Mouse (Mus musculus): Measurements from ENCODE around the gene Zbtb38. TPM values are rescaled to one million over a fixed set of nuclear protein-coding genes. Genes with fewer than 3 reads are reported as not detected.

Zbtb38 gene
- polyA plus RNA-seq, 1 experiment, result 4.7 TPM

DNA sequence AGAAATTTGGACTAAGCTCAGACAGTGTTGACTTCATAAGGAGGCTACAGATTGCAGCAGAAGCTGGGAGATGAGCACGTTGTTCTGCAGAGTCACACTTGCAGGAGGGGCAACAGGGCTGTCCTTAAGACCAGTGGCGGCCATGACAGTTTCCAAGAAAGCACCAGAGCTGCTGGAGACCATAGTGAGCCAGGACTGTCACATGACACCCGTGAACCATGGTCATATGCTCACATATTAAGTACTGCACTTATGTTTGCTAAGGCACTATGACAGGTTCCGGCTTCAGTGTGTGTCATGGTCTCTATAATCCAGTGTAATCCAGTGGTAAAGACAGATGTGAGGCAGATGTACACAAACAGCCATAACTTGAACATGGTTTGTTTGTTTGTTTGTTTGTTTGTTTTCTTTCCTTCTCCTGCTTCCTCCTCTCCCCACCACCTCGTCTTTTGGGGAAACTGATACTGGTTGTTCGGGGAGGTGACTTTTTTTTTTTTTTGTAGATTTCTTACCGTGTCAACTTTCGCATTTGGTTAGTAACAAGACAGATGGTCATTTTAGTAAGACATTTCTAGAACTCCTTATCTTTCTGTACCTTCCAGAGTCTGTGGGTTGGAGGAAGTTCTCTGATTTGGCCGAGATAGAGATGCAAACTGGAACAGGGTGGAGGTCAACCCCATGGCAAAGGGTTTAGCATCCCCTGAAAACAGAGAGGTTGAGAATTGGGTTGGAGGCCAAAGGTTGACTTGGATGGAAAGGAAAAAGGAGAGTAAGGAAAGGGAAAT, 11.4 kb upstream of the Zbtb38 start:
- 77% methylated on average over 9 of the region's 9 CpGs for WGBS
- no peak for DNase-seq (ENCODE audit: low read depth, low spot score)

DNA sequence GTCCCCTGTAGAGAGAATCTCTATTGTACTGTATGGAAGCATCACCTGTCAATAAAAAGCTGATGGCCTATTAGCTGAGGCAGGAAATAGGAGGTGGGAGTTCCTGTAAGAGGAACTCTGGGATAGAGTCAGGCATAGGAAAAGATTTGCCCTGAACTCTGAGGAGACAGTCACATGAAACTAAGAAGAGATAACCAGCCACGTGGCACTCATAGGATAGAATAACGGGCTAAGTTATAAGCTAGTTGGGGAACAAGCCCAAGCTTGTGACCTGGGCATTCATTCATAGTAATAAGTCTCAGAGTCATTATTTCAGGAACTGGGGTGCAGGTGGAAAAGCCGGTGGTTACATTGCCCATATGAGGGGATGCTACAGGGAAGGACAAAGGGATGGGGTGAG, 10.4 kb upstream of the Zbtb38 start:
- WGBS, result 91% methylated on average over 3 of the region's 3 CpGs

DNA sequence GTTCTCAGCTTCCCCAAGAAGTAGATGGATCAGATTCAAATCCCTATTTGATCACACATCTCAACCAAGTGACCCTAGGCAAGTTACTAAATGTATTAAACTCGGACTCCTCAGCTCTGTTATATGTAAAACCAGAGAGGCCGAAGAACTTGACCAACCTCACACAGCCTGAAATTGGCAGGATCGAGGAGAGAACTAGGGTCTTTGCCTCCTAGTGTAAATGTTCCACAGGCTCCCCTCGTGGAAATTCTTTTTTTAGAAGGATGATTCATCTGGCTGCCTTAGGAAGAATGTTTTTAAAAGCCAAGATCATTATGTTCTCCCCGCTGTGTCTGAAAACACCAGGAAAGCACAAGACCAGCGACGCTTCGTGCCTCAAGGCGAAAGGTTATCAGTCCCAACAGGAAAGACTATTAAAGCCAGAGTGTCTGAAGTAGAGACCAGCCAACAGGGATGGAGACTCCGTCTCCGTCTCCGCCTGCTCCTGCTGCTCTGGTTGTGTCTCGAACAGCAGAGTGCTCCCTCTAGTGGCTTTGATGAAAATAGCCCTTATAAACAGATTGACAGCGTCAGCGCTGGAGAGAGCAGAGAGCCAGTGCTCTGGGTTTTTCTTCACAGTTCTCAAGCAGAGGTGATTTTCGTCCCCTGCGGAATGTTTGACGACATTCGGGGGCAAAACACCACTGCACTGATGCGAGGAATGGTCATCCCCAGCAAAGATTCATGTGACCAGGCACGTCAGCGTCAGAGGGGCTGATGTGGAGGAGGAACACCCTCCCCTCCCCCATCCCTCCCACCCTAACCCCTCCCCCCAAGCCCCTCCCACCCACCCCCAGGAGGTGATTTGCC, 6.3 kb upstream of the Zbtb38 start:
- WGBS, result 14% methylated on average over 22 of the region's 22 CpGs
- peak; percentile 74 for DNase-seq (ENCODE audit: low read depth, low spot score)

More for the DNA sequence above, 10.4 kb upstream of the Zbtb38 start:
- no peak for DNase-seq (ENCODE audit: low read depth, low spot score)

DNA sequence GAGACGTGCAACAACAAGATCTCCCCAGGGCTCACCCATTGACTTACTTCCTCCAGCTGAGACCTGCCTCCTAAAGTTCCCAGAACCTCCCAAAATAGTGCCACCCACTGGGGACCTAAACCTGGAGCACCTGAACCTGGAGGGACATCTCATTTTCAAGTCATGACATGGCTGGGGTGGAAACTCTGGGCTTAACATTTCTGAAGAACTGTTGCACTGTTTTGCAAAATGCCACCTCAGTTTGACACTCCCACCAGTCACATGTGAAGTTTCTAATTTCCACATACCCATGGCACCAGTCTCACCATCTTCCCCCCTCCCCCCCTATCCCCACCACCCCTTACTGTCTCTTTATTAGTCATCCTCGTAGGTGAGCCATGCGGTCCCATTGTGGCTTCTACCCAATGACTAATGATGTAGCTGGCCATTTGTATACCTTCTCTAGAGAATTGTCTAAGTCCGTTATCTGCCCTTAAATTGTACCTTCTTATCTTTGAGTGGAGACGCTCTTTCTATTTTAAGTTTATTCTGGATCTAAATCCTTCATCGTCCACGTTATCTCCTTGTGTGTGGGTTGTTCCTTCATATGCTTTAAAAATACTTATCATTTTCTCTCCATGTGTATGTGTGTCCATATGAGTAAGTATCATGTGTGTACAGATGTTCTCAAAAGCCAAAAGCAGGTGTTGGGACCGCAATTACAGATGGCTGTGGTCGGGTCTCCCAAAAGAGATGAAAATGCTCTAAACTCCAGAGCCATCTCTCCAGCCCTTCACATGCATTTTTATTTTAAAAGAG, 4.2 kb upstream of the Zbtb38 start:
- 93% methylated on average over 9 of the region's 9 CpGs for WGBS
- no peak for DNase-seq (ENCODE audit: low read depth, low spot score)

DNA sequence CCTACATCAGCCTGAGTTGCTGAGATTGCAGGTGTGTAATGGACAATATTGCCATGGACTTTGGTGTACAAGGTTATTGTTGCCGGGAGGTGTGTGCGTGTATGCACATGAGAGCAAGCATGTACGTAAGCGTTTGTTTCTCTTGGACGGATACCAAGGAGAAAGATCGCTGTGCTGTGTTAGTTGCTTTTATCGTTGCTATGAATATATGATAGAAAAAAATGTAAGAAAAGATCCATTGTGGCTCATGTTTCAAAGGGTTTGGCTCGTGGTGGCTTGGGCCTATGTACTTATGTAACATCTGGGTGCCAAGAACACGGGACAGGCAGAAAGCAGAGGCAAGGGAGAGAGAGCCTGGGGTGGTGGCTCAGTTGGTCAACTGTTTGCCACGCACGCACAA, 3.1 kb upstream of the Zbtb38 start:
- DNase-seq (ENCODE audit: low read depth, low spot score), result peak; percentile 51
- 26% methylated on average over 11 of the region's 11 CpGs for WGBS

DNA sequence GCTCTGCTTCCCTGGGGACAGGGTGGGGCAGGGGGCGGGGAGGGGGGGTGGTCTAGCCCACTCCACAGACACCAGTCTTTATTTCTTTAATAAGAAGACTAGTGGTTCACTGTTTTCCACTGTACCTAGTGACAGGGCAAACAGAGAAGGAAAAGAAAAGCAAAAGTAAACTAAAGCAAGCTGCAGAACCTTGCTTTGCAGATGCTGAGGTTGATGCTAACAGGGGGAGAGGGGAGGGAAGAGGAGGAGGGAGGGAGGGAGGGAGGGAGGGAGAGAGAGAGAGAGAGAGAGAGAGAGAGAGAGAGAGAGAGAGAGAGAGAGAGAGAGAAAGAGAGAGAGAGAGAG, 2.0 kb upstream of the Zbtb38 start:
- no peak for DNase-seq (ENCODE audit: low read depth, low spot score)
- 28% methylated on average over 1 of the region's 1 CpGs for WGBS

DNA sequence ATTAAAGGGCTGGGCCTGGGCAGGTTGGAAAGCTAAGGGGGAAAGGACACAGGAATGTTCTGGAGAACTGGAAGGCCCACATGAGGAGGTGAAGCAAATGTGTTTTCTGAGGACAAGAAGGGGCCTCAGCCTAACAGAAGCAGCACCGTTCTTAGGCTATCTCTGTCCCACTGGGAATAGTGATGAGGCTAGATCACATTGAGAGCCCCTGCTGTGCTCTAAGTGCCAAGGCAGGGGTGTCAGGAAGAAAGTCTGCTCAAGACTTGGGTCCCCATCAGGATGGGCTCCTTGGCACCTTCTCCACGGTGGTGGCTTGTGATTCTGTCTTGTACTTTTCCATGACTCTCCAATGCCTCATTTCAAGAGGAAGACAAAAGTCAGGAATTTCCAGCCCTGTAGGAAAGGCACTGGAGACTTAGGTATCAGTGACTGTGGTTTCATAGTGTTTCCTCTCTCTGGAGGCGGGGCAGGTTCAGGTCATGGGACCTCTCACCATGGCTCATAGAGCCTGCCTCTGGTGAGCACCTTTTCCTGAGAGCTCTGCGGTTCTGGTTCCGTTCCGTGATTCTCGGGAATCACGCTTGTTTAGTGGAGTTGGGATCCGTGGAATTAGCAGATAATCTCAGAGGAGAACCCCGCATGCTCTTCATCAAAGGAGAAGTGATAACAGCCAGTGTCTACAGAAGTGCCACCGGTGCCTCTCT, 1.4 kb upstream of the Zbtb38 start:
- DNase-seq (ENCODE audit: low read depth, low spot score), result no peak
- 69% methylated on average over 11 of the region's 11 CpGs for WGBS

DNA sequence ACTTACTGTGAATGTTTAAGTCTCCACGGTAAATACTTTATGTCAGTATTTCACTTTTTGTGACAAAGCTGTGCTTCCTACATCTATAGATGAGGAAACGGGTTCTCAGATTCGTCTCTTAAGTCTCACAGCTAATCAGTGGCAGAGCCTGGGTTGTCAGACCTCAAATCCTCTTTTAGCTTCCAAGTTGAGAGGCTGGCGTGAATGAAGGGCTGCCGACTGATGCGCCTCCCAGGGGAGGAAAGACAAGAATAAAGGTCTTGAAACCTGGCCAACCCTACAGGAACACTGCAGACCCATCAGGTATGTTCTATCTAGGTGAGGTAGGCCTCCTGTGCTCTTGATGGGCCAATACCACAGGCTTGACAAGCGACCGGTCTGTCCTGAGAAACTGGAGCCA, 761 bp upstream of the Zbtb38 start:
- DNase-seq (ENCODE audit: low read depth, low spot score), result no peak
- WGBS, result 85% methylated on average over 8 of the region's 8 CpGs

DNA sequence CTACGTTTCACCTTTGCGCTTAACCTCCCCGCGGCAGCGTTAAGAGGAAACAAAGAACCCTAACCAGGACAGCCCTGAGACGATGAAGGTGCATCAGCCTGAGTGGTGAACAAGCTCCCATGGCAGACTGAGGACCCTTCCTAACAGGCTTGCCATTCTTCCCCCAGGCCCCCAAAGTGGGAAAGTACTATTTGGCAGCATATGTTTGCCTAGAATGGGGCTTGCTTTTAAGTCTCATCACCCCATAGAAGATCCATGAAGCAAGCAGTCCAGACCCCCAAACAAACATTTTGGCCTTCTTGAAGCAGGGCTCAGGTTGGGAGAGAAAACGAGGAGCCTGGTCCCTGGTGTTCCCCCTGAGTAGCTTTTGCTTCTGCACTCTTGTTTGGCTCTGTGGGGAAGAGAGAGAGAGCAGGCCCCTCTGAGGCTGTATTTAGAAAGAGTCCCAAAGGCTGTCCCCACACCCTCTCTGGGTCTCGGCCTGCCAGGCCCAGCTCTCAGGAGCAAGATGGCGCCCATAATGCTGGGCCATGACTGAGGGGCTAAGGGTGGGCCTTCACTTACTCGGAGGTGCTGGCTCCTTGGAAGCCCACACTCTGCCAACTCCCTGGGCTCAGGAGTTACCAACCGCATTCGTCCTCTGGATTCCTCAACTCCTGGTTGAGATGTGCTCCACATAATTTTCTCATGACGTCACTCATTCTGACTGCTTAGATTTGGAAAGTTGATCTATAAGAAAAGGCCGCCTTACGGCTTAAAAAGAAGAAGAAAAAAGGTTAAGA, 619 bp downstream of the Zbtb38 start:
- DNase-seq (ENCODE audit: low read depth, low spot score), result no peak
- 80% methylated on average over 15 of the region's 15 CpGs for WGBS

DNA sequence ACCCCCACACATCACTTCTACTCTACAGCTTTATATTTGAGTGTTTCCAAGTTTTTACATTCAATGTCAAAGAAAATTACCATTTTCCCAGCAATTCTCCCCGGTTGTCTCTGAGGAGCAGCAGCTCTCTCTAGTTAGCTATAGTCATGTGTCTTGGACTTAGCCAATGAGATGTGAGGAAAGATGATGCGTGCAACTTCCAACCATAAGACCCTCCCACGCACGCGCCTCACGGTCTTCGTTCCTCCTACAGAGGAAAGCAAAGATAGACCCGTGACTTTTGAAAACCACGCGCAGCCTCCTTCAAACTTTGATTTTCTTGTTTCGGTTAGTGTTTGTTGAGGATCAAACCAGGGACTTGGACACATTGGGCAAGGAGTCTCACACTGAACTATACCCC, 2.0 kb downstream of the Zbtb38 start:
- DNase-seq (ENCODE audit: low read depth, low spot score), result no peak
- WGBS, result 97% methylated on average over 11 of the region's 11 CpGs

DNA sequence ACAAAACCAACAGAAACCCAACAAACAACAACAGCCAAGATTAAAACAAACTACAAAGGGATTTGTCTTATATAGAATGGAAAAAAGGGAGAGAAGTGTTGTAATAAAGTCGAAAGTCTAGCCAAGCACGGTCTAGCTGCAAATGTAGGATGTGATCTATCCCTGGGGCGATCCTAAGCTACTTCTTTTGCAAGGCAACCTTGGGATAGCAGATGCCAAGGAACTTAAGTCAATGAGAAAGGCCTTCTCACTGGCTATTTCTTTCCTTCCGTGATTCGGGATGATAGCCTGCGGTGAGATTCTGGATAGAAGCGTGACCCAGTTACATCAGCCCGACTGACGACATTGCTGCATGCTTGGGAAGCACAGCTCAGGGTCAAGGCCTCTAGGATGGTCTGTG, 6.1 kb downstream of the Zbtb38 start:
- 96% methylated on average over 9 of the region's 9 CpGs for WGBS
- DNase-seq (ENCODE audit: low read depth, low spot score), result no peak

DNA sequence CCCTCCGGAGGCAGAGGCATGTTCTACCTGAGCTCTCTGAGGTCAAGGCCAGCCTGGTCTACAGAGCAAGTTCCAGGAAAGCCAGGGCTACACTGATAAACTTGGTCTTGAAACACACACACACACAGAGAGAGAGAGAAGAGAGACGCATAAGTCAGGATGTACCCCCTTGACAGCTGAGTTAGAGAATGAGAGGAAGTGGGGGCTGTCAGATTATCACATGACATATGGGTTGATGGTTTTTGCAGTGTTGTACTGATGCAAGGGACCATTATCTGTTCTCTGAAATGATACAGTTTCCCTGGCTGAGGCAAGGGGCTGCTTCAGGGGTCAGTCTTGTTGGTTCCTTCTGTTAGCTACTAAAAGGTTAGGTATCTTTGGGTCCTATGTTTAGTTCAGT, 7.7 kb downstream of the Zbtb38 start:
- no peak for DNase-seq (ENCODE audit: low read depth, low spot score)
- WGBS, result 85% methylated on average over 2 of the region's 2 CpGs

DNA sequence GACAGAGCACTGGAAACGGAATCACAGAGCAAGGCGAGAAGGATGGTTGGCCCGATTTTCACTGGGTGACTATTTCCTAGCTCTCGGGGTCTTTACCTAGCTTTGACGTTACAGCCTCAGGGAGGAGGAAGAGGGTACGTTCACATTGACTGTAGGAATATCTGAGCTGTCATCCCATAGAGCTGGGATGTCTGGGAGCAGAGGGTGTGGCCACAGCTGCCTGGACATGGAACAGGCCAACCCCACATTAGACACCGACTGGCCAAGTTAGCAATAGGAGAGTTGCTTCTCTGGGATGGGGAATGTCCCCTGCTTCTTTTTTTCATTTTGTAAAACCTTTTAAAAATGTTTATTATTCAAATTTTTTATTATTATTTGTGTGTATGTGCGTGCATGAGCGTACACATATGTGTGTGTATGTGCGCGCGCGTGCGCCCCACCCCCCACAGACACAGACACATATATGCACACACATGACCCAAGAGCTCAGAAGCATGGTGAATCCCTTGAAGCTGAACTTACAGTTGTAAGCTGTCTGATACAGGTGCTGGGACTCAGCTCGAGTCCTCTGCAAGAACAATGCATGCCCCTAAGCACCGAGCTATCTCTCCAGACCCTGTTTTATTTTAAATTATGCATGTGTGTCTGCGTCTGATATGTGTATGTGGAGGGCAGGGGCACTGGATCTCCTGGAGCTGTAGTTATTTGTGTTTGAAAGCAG, 11.1 kb downstream of the Zbtb38 start:
- WGBS, result 88% methylated on average over 17 of the region's 17 CpGs
- no peak for DNase-seq (ENCODE audit: low read depth, low spot score)

DNA sequence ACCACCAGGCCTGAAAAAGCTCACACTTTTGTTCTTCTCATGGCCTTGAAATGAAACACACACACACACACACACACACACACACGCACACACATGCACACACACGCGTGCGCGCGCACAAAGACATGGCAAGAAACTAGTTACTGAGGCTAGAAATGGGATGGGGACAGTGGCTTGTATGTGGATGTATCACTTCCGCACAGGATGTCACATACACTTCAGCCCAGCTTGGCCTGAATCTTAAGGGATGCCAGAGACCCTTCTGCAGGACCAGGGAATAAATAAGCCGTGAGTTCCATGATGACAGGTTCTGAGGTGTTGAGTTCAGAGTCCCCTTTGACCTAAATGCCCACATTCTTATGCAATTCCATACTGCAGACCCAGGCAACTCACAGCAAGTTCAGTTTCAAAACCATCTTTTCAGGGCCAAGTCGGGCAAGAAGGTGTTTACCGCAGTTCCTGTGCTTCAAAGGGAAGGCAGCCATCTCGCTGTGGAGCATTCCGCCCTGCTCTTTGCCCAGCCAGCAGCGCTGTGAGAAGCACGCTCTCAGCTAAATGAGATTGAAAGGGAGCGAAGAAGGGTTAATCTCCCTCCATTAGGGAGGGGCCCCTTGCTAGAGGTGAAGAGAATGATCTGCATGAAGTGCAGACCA, 11.8 kb downstream of the Zbtb38 start:
- 88% methylated on average over 15 of the region's 15 CpGs for WGBS

DNA sequence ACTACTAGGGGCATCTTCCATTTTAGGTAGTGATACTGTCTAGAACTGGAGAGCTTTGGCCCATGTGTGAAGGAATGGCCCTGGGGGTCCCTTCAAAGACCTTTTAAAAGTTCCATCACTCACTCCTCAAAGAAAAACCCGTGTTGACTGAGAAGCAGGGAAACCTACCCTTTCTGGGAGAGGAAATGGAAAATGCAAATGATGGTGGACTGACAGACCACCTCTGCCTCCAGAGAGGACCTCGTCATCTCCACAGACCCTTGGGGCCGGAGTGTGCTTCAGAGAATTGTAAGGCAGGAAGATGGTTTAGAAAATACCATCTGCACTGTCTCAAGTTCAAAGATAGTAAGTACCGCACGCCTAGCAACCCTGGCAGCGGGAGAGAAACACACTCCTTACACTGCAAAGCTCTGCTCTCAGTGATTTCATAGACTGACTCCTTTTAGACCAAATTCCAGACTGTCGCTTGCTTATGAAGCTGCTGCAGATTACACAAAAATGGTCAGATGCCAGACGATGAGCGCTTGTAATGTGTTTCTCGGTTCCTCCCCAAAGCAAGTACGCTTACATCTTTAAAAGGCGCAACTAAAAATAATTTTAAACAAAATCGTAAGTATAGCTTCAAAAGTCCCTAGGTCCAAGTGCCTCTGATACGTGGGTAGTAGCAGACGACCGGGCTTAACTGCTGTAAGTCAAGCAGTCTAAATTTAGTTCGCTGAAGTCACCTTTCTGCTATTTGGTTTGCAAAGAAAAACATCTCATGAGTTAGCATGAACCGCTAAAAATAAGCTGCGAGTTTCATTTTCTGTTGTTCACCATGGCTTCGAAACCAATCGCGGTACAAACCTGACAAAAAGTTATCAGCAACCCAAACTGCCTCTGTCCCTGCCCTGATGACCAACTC, 12.6 kb downstream of the Zbtb38 start:
- no peak for DNase-seq (ENCODE audit: low read depth, low spot score)
- WGBS, result 69% methylated on average over 22 of the region's 22 CpGs

More for the DNA sequence above, 11.8 kb downstream of the Zbtb38 start:
- no peak for DNase-seq (ENCODE audit: low read depth, low spot score)

DNA sequence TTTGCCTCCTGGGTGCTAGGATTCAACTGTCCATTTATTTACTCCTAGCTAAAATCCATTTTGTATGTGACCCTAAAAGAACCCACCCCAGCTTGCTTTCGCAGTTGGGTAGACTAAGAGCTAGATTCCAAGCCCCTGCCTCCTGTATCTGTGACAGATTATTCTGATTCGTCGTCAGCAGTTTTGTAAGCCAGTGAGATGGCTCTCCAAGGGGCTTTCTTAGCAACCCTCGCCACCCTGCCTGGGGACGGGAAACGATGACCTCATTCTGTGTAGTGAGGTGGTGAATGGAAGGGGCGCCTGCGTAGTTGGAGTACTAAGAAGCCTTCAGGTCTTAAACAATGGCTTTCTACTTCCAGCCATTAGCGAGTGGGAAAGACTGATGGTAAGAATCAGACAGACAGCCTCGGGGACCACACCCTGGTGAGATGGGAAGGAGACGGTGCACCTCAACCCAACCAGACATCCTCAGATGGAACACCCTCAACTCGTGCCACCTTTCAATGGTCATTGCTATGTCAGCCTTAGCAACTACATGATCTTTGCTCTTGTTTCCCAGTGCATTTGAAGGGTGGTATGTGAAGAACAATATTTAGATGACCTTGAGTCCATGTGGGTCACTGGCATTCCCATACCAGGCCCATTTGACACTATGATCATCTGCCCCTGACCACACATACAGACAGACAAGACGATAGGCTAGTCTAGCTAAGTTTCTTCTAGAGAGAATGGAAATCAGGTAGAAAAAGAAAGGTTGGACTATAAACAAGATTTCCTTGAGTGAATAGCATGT, 13.9 kb downstream of the Zbtb38 start:
- 92% methylated on average over 13 of the region's 13 CpGs for WGBS
- DNase-seq (ENCODE audit: low read depth, low spot score), result no peak

Data from large intestine, adult 2 months (tissue).